Mouse (Mus musculus) G1E-ER4 (cell line): ENCODE results near the gene Adgra1. TPM values are rescaled to one million over a fixed set of nuclear protein-coding genes. Genes with fewer than 3 reads are reported as not detected.

Source experiments
- GATA1 ChIP-seq: IDR thresholded peaks from one replicate; pipeline ENCODE4 v1.8.0; 2012; ENCODE audit warnings: low read length, inconsistent platforms
- polyA plus RNA-seq: library from polyadenylated mRNA; stranded (reverse); fragments of >175 nt; gene quantifications from 2 replicates; pipeline ENCODE4 v1.2.3, GENCODE M21; 2012

Gene Adgra1
- polyA plus RNA-seq, 1 experiment = not detected

DNA sequence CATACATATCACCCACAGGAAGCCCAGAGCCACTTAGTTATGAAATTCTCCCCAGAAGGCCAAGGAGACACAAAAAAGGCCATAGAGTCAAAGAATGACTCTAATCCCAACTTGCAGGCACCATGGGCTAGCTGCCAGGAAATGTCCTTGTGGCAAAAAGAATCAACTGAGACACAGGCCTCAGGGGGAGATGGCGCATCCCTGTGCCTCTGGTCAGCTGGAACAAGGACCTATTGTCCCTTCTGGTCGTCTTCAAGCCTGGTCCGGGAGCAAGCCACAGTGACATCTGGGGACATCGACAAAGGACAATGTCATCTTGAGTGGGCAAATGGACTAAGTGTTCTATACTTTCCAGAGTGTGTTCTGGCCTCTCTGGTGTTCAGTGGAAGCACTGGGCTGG is 49.6 kb downstream of the Adgra1 start:
- no peak for TF ChIP-seq GATA1

DNA sequence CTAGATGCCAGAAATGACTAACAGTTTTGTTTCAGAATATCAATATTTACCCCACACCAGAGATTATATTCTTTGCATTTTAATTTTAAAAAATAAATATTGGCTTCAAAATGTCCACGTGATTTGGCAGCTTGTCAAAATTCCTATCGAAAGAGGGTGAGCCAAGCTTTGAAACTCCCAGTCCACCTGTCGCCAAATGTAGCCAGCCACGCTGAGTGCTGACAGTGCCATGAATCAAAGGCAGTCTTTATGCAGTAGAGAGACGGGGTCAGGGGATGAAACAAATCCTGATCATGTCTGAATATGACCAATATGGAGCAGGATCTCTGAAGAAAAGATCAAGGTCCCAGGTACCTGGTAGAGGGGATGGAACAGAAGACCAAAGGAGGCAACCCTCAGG is 57.8 kb downstream of the Adgra1 start:
- TF ChIP-seq GATA1 = no peak

DNA sequence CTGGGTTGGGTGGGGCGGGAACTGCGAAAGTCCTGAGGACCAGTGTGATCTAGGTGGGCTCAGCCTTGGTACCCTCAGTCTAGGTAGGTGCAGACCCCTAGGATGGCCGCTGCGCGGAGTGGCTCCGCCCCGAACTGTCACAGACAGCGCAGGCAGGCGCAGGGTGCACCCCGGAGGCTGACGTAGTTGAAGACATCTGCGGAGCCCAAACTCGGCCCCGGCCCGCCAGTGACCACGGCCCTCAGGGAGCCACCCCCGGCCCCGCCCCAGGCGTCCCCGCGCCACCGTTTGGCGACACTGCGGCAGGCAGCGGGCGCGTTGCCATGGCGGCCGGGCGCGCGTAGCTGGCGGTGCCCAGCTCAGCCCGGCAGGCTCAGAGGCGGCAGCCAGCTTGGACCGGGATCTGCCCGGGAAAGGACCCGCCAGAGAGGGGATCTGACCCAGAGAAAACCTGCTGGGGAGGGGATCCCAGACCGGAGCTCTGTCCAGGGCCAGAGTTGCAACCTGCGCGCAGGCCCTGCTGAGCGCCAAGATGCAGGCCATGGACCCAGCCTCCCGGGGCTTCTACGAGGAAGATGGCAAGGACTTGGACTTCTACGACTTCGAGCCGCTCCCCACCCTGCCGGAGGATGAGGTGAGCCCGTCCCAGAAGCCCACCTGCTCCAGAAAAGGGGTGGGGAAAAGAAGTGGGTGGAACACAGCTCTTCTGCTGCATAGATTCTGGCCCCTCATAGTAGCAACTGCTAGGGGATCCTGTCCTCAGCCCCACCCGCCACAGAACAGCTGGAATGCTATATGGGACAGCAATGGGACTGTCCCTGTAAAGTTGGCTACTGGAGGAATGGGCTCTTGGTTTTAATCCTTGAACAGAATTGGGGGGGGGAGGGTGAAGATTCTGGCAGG is 60.9 kb downstream of the Adgra1 start, which contains the start of gene Kndc1:
Gene Kndc1 (plus strand): TSS at position 42 of the 903 bp plus-strand sequence.
- no peak for TF ChIP-seq GATA1

DNA sequence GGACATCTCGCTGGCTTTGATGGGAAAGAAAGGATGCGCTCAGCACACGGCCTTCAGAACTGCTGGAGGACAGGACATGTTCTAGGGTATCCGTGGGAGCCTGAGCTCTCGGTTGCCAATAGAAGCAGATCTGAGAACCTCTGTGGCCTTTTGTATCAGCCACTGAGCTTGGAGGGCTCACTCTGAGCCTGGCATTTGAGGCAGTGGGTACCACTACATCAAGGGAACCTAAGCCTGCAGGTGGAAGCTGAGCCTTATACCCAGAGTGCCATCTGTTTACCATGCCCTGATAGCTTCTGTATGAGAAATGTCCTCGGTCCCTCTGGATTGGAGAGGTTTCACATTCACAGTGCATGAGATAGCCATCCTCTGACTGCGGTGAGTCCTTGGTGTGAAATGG is 62.3 kb downstream of the Adgra1 start:
- no peak for TF ChIP-seq GATA1

DNA sequence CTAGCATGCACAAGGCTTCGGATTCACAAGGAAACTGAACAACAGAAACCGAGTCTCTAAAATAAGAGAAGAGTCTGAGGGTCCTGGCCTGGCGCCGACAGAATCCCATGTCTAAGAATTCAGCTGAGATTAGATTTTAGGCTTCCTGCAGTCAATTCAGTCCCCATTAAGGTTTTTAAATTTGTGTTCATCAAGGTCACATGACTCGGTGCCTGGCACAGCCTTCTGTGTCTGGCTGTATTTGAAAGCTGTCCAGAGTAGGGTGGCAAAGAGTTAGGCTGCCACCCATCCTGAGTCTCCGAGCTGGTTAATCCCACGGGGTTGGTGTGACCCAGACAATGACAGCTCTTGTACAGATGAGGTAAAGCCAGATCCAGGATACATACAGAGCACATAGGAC is 62.8 kb downstream of the Adgra1 start:
- no peak for TF ChIP-seq GATA1

DNA sequence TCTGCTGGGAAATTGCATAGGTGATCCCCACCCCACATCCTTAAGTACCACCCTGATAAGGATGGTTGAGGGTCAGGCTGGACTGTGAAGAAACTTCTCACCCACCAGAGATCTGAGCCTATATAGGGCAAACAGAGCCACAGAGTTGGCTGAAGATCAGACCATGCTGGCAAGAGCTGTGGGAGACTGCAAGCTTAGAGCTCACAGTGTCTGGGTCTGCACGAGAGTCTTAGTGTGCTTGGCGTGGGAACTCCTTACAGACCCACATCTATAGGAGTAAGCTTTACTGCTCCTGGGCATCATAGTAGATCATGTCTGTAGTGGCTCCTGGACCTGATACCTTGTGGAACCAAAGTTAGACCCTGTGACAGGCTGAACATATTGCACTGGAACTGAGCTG is 64.6 kb downstream of the Adgra1 start:
- no peak for TF ChIP-seq GATA1

DNA sequence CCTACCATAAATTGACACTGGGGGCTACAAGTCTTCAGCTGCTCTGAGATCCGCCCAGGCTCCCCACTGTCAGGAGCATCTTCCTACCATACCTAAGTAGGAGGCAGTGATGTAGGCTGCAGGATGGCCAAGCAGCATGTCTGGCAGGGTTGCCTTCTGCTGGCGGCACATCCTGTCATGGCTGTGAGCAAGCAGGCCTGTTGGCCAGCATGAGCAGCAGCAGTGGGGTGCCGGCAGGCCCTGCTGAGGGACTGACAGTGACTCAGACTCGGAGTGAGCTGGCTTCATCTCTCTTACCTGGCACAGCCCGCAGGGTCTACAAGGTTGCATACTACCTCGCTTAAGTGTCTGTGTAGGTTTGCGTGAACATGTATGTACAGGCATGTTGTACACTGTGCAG is 65.5 kb downstream of the Adgra1 start:
- no peak for TF ChIP-seq GATA1

DNA sequence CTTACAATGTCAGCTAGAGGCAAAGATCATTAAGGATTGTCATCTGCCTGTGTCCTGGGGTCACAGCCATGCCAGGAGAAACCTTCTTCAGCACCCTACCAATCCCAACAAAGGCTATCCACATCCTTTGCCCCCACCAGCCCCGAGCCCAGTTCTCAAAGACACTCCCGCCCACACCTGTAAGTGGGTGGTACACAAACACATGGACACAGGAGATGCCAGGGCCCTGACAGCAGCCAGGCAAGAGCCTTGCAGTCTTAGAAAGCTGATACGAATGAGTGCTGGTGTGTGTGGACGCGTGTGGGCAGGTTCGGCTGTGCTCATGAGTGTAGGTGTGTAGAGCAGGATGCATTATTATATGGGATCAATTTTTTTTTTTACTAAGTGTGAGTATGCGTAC is 66.5 kb downstream of the Adgra1 start:
- TF ChIP-seq GATA1 = no peak

DNA sequence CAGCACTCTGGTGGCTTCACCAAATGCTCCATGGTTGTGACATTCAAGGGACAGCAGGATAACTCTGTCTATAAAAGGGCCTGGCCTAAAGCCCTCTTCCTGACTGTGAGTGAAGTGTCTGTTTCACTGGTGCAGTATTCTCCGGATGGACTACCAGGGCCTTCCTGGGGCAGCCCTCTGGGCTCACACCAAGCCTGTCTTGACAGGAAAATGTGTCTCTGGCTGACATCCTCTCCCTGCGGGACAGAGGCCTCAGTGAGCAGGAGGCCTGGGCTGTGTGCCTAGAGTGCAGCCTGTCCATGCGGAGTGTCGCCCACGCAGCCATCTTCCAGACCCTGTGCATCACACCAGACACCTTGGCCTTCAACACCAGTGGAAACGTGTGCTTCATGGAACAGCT is 66.9 kb downstream of the Adgra1 start:
- TF ChIP-seq GATA1 = no peak

DNA sequence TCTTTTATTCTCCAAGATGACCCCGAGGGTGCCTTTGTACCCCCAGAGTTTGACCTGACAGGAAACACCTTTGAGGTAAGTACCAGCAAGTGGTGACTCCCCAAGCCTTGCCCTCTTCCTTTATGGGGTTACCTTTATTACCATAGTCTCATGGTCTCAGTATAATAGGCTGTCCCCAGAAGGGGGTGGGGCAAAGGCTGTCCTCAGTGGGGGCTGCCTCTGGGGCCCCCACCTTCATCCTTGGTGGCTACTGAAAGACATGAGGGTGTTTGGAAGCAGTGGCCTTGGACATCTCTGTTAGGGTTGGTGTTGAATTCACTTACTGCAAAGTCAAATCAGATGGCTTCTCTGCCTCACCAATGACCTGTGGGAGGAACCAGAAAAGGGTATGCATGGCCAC is 68.0 kb downstream of the Adgra1 start:
- TF ChIP-seq GATA1 = no peak

DNA sequence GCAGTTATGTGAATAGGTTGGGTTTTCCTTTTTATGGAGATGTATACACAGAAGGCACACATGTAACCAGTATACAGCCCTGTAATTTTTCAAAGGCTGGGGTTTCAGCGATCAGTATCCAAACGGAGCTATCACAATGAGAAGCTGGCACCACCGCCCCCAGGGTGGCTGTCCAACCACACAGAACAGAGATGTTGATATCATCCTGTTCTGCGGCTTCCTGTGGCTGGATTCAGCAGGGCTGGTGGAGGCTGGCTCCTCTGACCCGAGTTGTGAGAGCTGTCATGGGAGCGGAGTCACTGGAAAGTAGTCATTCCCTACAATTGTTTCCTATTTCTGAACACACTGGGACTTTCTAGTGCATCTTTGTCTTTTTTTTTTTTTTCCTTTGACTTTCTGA is 71.3 kb downstream of the Adgra1 start:
- no peak for TF ChIP-seq GATA1

DNA sequence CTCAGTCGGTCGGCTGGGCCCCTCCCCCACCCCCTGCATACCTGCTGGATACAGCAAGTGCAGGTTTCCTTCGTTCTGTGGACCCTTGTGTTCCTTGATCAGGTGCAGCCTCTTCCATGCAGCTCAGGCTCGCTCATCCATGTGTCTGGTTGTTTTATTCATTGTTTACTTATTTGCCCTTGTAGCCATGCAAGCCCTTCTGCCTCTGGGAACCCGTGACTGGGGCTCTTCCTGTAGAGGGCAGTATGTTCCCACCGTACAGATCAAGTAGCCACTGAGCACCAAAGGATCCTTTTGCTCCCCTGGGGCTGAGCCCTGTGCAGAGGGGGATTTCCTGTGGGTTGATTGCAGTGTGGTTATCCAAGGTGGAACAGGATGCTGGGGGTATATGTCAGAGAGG is 71.7 kb downstream of the Adgra1 start:
- TF ChIP-seq GATA1 = no peak

DNA sequence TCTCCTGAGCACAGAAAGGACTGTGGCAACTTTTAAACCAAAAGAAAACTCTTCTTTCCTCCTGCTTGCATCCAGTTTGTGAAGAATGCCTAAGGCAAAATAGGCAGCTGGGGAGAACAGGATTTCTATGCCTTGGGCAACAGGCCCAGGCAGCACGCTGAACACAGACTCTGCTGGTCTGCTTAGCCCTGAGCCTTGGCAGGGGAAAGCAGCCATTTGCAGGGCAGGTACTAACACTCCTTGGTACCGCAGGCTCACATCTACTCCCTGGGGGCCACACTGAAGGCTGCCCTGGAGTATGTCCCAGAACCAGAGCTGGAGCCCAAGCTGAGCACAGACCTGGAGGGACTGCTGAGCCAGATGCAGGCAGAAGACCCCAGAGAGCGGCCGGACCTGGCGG is 74.2 kb downstream of the Adgra1 start:
- TF ChIP-seq GATA1 = no peak

DNA sequence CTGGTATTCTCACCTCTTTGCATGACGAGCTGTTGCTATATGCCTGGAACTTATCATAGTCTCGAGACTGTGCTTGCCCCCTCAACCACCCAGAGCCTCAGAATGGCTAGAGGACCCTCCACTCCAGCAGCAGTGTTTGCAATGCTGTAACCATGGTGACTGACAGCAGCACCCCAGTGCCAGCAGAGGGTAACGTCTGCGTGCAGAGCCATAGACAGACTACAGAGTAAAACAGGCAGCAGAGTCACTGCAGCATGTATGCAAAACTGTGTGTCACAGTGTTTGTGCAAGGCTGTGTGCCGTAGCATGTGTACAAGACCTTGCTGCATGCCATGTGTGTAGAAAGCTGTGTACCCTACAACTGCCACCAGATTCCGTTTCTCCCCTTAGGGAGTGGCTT is 75.5 kb downstream of the Adgra1 start:
- TF ChIP-seq GATA1 = no peak

DNA sequence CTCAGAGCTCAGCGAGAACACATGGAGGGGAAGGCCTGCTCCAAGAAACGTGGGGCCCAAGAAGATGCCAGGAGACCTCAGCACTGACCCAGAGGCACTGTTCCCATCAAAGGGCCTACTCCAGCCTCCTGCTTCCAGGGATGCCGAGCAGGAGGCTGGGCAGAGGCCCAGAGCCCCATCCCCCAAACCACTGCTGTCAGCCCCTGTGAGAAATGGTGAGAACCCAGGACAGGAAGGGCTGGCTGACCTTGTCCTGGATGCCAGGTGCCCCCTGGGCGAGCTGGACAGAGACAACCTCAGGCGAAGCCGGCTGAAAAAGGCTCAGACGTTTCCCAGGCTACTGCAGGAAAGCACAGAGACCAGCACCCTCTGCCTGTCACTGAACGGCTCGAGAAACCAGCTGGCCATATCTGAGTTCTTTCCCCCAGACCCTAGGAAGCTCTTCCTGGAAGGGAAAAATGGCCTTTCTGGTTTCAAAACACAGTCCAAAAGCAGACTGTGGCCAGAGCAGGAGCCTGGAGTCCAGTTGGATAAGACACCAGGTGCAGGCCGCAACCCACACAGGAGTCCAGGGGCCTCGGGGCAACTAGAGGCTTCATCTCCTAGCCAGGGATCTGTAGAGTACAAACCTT is 76.3 kb downstream of the Adgra1 start:
- no peak for TF ChIP-seq GATA1

DNA sequence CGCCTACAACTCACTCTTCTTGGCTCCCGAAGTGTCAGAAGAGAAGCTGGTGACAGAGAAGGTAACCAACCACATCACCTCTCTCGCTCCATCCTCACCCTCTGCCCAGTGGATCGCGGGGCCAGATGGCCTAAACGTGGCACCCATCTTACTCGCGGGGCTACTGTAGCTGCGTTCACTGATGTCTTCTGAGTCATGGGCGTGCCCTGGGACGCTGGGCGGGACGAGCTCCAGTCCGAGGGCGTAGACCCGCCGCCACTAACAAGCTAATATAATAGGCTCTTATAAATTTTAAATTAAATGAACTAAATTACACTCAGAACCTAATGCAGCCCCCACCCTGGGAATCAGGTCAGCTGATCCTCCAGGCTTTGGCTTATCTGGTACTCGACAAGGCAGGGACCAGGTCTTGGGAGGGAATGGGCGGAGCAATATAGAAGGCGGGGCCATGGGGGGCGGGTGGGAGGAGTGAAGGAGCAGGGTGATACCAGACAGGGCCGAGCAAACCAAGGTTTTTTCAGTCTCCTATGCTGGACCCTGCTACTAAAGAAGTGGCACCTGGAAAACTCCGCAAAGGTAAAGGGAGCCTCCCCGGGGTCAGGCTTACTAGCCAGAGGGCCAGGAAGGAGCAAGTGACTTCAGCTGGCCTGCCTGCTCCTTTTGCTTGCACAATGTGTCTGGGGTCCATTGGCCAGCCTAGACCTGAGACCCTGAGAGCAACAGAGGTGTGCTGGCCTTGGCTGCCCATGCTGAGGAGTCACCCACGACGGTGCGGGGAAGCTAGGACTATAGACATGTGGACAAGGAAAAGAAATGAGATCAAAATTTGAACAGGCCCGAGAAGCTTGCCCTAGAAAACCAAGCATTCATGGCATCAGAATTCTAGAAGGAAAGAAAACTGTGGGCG is 80.4 kb downstream of the Adgra1 start:
- no peak for TF ChIP-seq GATA1
